Mouse (Mus musculus) intestine, embryonic 15.5 days (tissue): ENCODE results near the gene Ints5. TPM values are rescaled to one million over a fixed set of nuclear protein-coding genes. Genes with fewer than 3 reads are reported as not detected.

Experiments used
- ATAC-seq: fragments of 200-750 bp; cut with Nextera tagmentation; 2 replicates; pipeline ENCODE4 v1.8.0; 2017; ENCODE audit warnings: moderate TSS enrichment, moderate library complexity
- H3K27ac ChIP-seq: fragments of 300-500 bp; sonication (generic); 2 replicates; pipeline ENCODE4 v1.5.1; 2015; ENCODE audit warnings: mild to moderate bottlenecking, inconsistent platforms
- H3K27me3 ChIP-seq: fragments of 300-500 bp; sonication (generic); replicated peaks from 2 replicates; pipeline ENCODE4 v1.6.1; 2015; ENCODE audit warnings: inconsistent platforms
- H3K36me3 ChIP-seq: fragments of 300-500 bp; sonication (generic); 2 replicates; pipeline ENCODE4 v1.6.1; 2015; ENCODE audit warnings: inconsistent platforms
- H3K4me1 ChIP-seq: fragments of 300-500 bp; sonication (generic); replicated peaks from 2 replicates; pipeline ENCODE4 v1.6.1; 2015; ENCODE audit warnings: inconsistent platforms
- H3K4me2 ChIP-seq: fragments of 300-500 bp; sonication (generic); replicated peaks from 2 replicates; pipeline ENCODE4 v1.6.1; 2015; ENCODE audit warnings: mild to moderate bottlenecking, inconsistent platforms
- H3K4me3 ChIP-seq: fragments of 300-500 bp; sonication (generic); replicated peaks from 2 replicates; pipeline ENCODE4 v1.5.1; 2015; ENCODE audit warnings: inconsistent platforms
- H3K9ac ChIP-seq: fragments of 300-500 bp; sonication (generic); 2 replicates; pipeline ENCODE4 v1.6.1; 2015; ENCODE audit warnings: inconsistent platforms
- H3K9me3 ChIP-seq: fragments of 300-500 bp; sonication (generic); 2 replicates; pipeline ENCODE4 v1.6.1; 2016; ENCODE audit warnings: inconsistent platforms
- WGBS: fragments of 180-500 bp; shearing (Covaris S2); methylation state at CpG from one replicate; pipeline ENCODE4 v1.1.7; 2015; 5-methylcytosine and 5-hydroxymethylcytosine counted together
- polyA plus RNA-seq: library from polyadenylated mRNA; unstranded; fragments of >200 nt; fragmentation: Nextera tagmentation; extraction: Ambion mirVana; gene quantifications from 2 replicates; pipeline ENCODE4 v1.2.1, GENCODE M21; 2015

The Ints5 gene
- polyA plus RNA-seq, 1 experiment from 2014 or later, result 41.5 TPM

DNA sequence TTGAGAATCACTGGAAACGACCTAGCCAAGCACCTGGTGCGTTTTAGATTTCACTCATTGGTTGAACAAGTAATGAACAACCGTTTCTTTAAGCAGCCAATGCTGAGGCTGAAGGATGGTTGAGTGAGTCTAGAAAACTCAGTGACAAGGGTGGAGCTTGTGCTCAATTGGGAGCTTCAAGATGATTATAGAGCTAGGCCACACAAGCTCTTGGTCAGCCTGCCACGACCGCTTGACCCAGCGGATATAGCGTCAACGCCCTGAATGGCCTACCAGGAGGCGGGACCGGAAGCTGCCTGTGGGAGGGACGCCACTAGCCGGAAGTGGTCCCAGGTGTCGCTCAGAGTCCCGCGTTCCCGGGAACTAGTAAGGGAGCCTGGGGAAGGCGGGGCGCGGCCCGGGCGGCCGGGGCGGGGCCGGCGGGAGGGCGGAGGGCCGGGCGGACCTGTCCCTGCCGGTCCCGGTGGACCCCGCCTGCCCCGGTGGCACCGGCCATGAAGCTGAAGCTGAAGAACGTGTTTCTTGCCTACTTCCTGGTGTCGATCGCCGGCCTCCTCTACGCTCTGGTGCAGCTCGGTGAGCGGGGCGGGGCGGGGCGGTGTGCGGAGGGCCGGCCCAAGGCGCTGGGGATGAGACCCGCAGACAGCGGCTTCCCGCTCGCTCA is 27.4 kb downstream of the Ints5 start, which contains the start of gene B3gat3:
Gene B3gat3, plus strand, starts transcription at position 302 of the 664 bp plus-strand sequence.
- H3K9ac ChIP-seq, result peak within 1 kb of the TSS; percentile 85
- 2% methylated on average over 49 of the region's 50 CpGs for WGBS
- ATAC-seq, result peak; percentile 98
- no peaks in the 10 kb centered on the region; the same call in 1 of the 2 replicates for H3K4me1 ChIP-seq
- no peaks in the 10 kb centered on the region for H3K9me3 ChIP-seq
- peak within 1 kb of the TSS; percentile 75 for H3K4me2 ChIP-seq
- H3K27me3 ChIP-seq, result no peaks in the 10 kb centered on the region
- peak within 1 kb of the TSS; percentile 92 for H3K27ac ChIP-seq
- H3K36me3 ChIP-seq, result peaks cover 15% of the 10 kb centered on the region
- H3K4me3 ChIP-seq, result peak within 1 kb of the TSS; percentile 87

GRCm38 (mm10) chr19:8920836-8921291 is 28.1 kb downstream of the Ints5 start:
- peak; percentile 7 for ATAC-seq

GRCm38 (mm10) chr19:8921741-8922140 is 28.9 kb downstream of the Ints5 start:
- WGBS, result 75% methylated on average over 9 of the region's 9 CpGs
- peak overlapping the region; percentile 75 for H3K4me2 ChIP-seq
- no peaks in the 10 kb centered on the region for H3K27me3 ChIP-seq
- no peak for ATAC-seq
- H3K4me1 ChIP-seq, result no peaks in the 10 kb centered on the region; the same call in 1 of the 2 replicates
- H3K9ac ChIP-seq, result 0 out of 2 replicates have a peak overlapping the region, but pooled peaks have one; percentile 34
- H3K4me3 ChIP-seq, result 0 out of 2 replicates have a peak overlapping the region, but pooled peaks have one; percentile 87
- 0 out of 2 replicates have a peak, but pooled peaks cover 7% of the 10 kb centered on the region for H3K36me3 ChIP-seq
- H3K9me3 ChIP-seq, result no peaks in the 10 kb centered on the region
- H3K27ac ChIP-seq, result no peak overlapping the region

More at GRCm38 (mm10) chr19:8920836-8921291, 28.1 kb downstream of the Ints5 start:
- Histone ChIP-seq H3K36me3 (peaks cover 13% of the 10 kb centered on the region), H3K4me2 (peak overlapping the region; percentile 75), H3K9ac (peak overlapping the region; percentile 85), H3K4me3 (peak overlapping the region; percentile 87), H3K27ac (peak overlapping the region; percentile 92), H3K9me3 (no peaks in the 10 kb centered on the region), H3K27me3 (no peaks in the 10 kb centered on the region), H3K4me1 (no peaks in the 10 kb centered on the region; the same call in 1 of the 2 replicates)
- WGBS, result 1% methylated on average over 6 of the region's 6 CpGs

GRCm38 (mm10) chr19:8926766-8927165 is 34.0 kb downstream of the Ints5 start:
- Histone ChIP-seq H3K27me3 (no peaks in the 10 kb centered on the region), H3K9me3 (no peaks in the 10 kb centered on the region), H3K4me1 (peaks cover 20% of the 10 kb centered on the region), H3K27ac (no peak overlapping the region), H3K4me2 (no peak overlapping the region), H3K4me3 (no peak overlapping the region), H3K36me3 (0 out of 2 replicates have a peak, but pooled peaks cover 4% of the 10 kb centered on the region), H3K9ac (no peak overlapping the region)
- ATAC-seq, result no peak
- WGBS, result 83% methylated on average over 2 of the region's 2 CpGs

GRCm38 (mm10) chr19:8927891-8928525 is 35.2 kb downstream of the Ints5 start:
- Histone ChIP-seq H3K4me1 (peaks cover 20% of the 10 kb centered on the region), H3K4me2 (no peak overlapping the region), H3K36me3 (0 out of 2 replicates have a peak, but pooled peaks cover 4% of the 10 kb centered on the region), H3K27me3 (no peaks in the 10 kb centered on the region), H3K4me3 (no peak overlapping the region), H3K9ac (no peak overlapping the region), H3K27ac (no peak overlapping the region), H3K9me3 (no peaks in the 10 kb centered on the region)
- no peak for ATAC-seq
- 82% methylated on average over 12 of the region's 12 CpGs for WGBS

DNA sequence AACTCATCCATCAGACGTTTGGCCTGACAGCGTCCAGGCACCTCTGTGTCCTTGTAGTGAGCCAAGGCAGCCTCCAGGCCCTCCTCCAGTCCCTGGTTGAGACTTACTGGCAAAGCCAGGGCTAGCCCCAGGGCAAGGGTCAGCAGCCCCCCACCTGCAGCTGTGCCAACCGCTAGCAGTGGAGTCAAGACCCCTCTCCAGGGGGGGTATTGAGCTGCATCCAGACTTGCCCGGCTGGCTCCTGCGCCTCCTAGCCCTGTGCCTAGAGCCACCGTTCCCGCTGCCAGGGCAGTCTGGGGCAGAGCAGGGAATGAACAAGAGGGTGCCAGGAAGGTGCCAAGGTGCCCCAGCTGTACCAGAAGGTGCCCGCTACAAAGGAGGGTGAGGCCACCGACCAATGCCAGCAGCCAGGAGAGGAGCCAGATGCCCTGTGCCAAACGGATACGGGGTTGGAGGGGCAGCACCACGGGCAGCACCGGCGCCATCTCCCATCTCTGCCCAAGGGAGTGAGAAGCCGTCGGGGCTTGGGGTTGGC is 36.0 kb downstream of the Ints5 start:
- H3K36me3 ChIP-seq, result peaks cover 6% of the 10 kb centered on the region; the same call in 1 of the 2 replicates
- WGBS, result 24% methylated on average over 16 of the region's 16 CpGs
- peak; percentile 30 for ATAC-seq
- H3K27ac ChIP-seq, result peak overlapping the region; percentile 91
- peaks cover 20% of the 10 kb centered on the region for H3K4me1 ChIP-seq
- no peaks in the 10 kb centered on the region for H3K9me3 ChIP-seq
- peak overlapping the region; percentile 88 for H3K9ac ChIP-seq
- H3K4me3 ChIP-seq, result peak overlapping the region; percentile 88
- peak overlapping the region; percentile 83 for H3K4me2 ChIP-seq
- no peaks in the 10 kb centered on the region for H3K27me3 ChIP-seq

- peak within 1 kb of the TSS; percentile 88 for H3K4me3 ChIP-seq
- H3K9ac ChIP-seq, result peak within 1 kb of the TSS; percentile 88
- H3K4me1 ChIP-seq, result peaks cover 20% of the 10 kb centered on the region
- H3K4me2 ChIP-seq, result peak within 1 kb of the TSS; percentile 83
- H3K36me3 ChIP-seq, result peaks cover 10% of the 10 kb centered on the region; the same call in 1 of the 2 replicates
- under 1% methylated on average over 74 of the region's 74 CpGs for WGBS
- H3K27ac ChIP-seq, result peak within 1 kb of the TSS; percentile 91
- no peaks in the 10 kb centered on the region for H3K9me3 ChIP-seq
- no peaks in the 10 kb centered on the region for H3K27me3 ChIP-seq
- peak; percentile 87 for ATAC-seq
Measured at GRCm38 (mm10) chr19:8929224-8930088, 36.7 kb downstream of the Ints5 start, which contains the start of the genes Rom1 and Eml3. Rom1 (minus strand) TSS chr19:8929356. Eml3 (plus strand) TSS chr19:8929552.

GRCm38 (mm10) chr19:8930117-8930516 is 37.3 kb downstream of the Ints5 start:
- H3K9me3 ChIP-seq, result no peaks in the 10 kb centered on the region
- H3K27me3 ChIP-seq, result no peaks in the 10 kb centered on the region
- H3K9ac ChIP-seq, result peak overlapping the region; percentile 88
- peak overlapping the region; percentile 91 for H3K27ac ChIP-seq
- peaks cover 10% of the 10 kb centered on the region; the same call in 1 of the 2 replicates for H3K36me3 ChIP-seq
- H3K4me1 ChIP-seq, result peaks cover 20% of the 10 kb centered on the region
- ATAC-seq, result peak; percentile 11; the same call in 1 of the 2 replicates
- 2% methylated on average over 11 of the region's 11 CpGs for WGBS
- peak overlapping the region; percentile 83 for H3K4me2 ChIP-seq
- H3K4me3 ChIP-seq, result peak overlapping the region; percentile 88

GRCm38 (mm10) chr19:8930771-8931170 is 38.0 kb downstream of the Ints5 start:
- WGBS, result 81% methylated on average over 7 of the region's 7 CpGs
- peak overlapping the region; percentile 88; the same call in 1 of the 2 replicates for H3K9ac ChIP-seq
- ATAC-seq, result no peak
- H3K36me3 ChIP-seq, result peaks cover 6% of the 10 kb centered on the region; the same call in 1 of the 2 replicates
- peak overlapping the region; percentile 83 for H3K4me2 ChIP-seq
- no peaks in the 10 kb centered on the region for H3K27me3 ChIP-seq
- H3K4me1 ChIP-seq, result peaks cover 20% of the 10 kb centered on the region
- no peaks in the 10 kb centered on the region for H3K9me3 ChIP-seq
- H3K4me3 ChIP-seq, result peak overlapping the region; percentile 88
- no peak overlapping the region for H3K27ac ChIP-seq

DNA sequence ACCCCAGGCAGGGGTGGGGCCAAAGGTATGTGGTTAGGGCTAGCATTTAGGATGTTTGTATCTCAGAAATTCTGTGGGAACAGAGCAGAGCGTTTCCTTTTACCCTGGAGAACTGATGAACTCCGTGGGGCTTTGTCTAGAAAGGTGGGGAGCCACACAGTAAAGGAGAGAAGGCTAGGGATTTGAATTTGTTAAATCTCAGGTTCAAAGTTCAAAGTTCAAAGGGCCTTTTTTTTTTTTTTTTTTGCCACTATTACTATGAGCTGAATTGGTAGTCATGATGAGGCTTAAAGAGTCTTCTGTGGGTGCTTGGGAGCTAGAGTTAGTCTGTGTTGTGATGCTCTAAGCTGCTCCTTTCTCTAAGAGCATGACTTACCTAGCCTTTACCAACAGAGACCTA is 43.9 kb downstream of the Ints5 start:
- WGBS, result 74% methylated on average over 2 of the region's 2 CpGs

GRCm38 (mm10) chr19:8940526-8941133 is 47.8 kb downstream of the Ints5 start:
- Histone ChIP-seq H3K4me1 (peaks cover 29% of the 10 kb centered on the region), H3K36me3 (peaks cover 6% of the 10 kb centered on the region), H3K27ac (0 out of 2 replicates have a peak overlapping the region, but pooled peaks have one; percentile 81), H3K9ac (0 out of 2 replicates have a peak overlapping the region, but pooled peaks have one; percentile 21), H3K4me3 (no peak overlapping the region), H3K9me3 (no peaks in the 10 kb centered on the region), H3K4me2 (peak overlapping the region; percentile 69; the same call in 1 of the 2 replicates), H3K27me3 (no peaks in the 10 kb centered on the region)
- 80% methylated on average over 15 of the region's 15 CpGs for WGBS
- no peak for ATAC-seq

More for the DNA sequence above, 43.9 kb downstream of the Ints5 start:
- Histone ChIP-seq H3K27me3 (no peaks in the 10 kb centered on the region), H3K9me3 (no peaks in the 10 kb centered on the region), H3K4me3 (no peak overlapping the region), H3K36me3 (peaks cover 8% of the 10 kb centered on the region; the same call in 1 of the 2 replicates), H3K9ac (no peak overlapping the region), H3K4me2 (no peak overlapping the region), H3K4me1 (peaks cover 11% of the 10 kb centered on the region), H3K27ac (no peak overlapping the region)
- no peak for ATAC-seq
